Mouse (Mus musculus): ENCODE measurements around the gene Ceacam16. TPM values are rescaled to one million over a fixed set of nuclear protein-coding genes. Genes with fewer than 3 reads are reported as not detected.

Ceacam16 gene
- total RNA-seq (2021) (not detected), polyA plus RNA-seq (2012; rRNA removed) (0.52 and 0.55 TPM in 2 replicates)
- long read RNA-seq: 0 reads

- no peak for DNase-seq
These were observed at the start of gene Ceacam16 for GRCm38 (mm10) chr7:19861199-19861598. Gene Ceacam16 (minus strand): TSS chr7:19861299.

- DNase-seq: peak; percentile 81
These were observed 49.6 kb upstream of the Ceacam16 start for GRCm38 (mm10) chr7:19910421-19911291.

GRCm38 (mm10) chr7:19889881-19890280 lies 28.8 kb upstream of the Ceacam16 start:
- peak; percentile 55 for DNase-seq

- DNase-seq: no peak
These were observed 26.8 kb upstream of the Ceacam16 start, which contains the start of gene Ceacam19 for GRCm38 (mm10) chr7:19887849-19888248. Gene Ceacam19 (minus strand): TSS chr7:19887965.

- DNase-seq: no peak
These were observed 19.7 kb upstream of the Ceacam16 start for GRCm38 (mm10) chr7:19880754-19881153.

DNA sequence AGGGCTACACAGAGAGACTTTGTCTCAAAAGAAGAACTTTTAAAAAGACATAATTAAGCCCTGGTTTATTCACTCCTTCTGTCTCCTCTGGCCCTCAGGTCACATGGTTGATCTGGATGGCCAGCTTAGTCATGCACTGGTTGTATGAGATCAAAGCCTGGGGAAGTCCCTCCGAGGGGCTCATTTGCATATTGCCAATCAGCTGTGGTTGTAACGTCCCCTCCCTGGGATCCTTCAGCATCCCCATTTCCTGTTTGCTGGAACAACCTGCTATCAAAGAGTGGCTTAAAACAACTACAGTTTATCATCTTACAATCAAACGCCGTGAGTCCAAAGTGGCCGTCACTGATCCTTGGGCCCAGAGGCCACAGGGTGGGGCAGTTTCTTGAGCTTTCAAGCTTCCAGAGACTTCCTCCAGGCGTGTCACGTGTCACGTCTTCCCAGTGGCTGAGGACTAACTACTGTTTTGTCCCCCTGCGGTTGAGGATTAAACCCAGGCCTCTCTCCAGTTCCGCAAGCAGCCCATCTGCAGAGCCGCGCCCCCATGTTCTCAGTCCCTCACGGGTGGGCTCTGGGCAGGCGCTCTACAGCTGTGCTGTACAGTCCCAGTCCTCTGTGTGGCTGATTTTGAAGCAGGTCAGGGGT lies 15.8 kb upstream of the Ceacam16 start:
- DNase-seq: no peak

DNA sequence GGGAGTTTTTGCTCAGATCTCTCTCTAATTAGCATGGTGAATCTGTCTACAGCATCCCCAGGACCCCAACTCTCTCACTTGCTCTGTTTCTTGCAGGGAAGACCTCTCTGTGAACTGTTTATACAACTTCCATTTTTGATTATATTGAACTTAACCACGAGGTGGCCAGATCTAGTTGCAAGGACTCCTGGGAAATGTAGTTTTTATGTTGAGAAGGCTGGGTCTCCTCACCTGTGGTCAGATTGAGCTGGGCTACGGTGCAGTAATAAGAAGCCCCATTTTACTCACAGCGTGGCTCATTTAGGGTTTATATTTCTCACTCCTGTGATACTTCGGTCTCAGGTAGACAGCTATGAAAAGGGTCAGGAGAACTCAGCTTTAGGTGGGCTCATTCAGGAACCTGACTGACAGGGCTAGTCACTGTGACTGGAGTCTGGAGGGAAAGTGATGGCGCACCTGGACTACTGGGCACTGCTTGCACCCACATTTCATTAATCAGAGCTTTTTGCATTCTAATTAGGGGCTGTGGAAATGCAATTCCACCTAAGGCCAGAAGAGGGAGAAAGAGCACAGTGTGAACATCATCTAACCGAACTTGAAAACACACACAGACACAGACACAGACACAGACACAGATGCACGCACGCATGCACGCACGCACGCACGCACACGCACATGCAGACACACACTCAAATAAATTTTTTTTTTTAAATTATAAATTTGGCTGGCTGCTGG lies 15.0 kb upstream of the Ceacam16 start:
- DNase-seq: no peak

GRCm38 (mm10) chr7:19871943-19872601 lies 11.0 kb upstream of the Ceacam16 start:
- peak; percentile 54 for DNase-seq

GRCm38 (mm10) chr7:19871137-19871621 lies 10.1 kb upstream of the Ceacam16 start:
- peak; percentile 55 for DNase-seq

GRCm38 (mm10) chr7:19867751-19868399 lies 6.8 kb upstream of the Ceacam16 start:
- DNase-seq: no peak

GRCm38 (mm10) chr7:19866490-19866889 lies 5.4 kb upstream of the Ceacam16 start:
- peak; percentile 75 for DNase-seq

- DNase-seq: no peak
These were observed 4.3 kb upstream of the Ceacam16 start for GRCm38 (mm10) chr7:19865246-19866036.

DNA sequence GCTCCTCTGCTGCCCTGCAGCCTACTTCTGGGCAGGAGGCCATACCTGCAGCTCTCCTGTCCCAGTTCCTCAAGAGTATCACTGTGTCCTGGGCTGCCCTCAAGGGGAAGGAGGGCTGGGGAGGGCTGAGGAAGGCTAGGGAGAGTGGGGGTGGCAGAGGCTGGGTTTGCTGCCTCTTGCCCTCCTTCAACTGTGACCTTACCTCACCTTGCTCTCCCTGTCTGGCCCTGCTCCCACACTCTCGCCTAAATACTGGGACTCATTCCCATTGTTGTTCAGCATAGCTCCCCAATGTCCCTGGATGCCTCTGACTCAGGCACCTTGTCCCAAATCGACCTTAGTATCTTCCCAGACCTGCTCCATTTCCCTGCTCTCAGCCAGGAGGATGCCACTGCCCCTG lies 3.1 kb upstream of the Ceacam16 start:
- peak; percentile 71 for DNase-seq

- DNase-seq: no peak
These were observed 1.4 kb downstream of the Ceacam16 start for GRCm38 (mm10) chr7:19859740-19860139.

GRCm38 (mm10) chr7:19856283-19856682 lies 4.8 kb downstream of the Ceacam16 start:
- no peak for DNase-seq

- DNase-seq: no peak
These were observed 5.4 kb downstream of the Ceacam16 start for GRCm38 (mm10) chr7:19855663-19856062.

- no peak for DNase-seq
These were observed 7.6 kb downstream of the Ceacam16 start for GRCm38 (mm10) chr7:19853526-19853925.

- DNase-seq: no peak
These were observed 9.1 kb downstream of the Ceacam16 start, which contains the start of gene Gm19345 for GRCm38 (mm10) chr7:19851858-19852570. Gene Gm19345 (plus strand): TSS chr7:19852003.

DNA sequence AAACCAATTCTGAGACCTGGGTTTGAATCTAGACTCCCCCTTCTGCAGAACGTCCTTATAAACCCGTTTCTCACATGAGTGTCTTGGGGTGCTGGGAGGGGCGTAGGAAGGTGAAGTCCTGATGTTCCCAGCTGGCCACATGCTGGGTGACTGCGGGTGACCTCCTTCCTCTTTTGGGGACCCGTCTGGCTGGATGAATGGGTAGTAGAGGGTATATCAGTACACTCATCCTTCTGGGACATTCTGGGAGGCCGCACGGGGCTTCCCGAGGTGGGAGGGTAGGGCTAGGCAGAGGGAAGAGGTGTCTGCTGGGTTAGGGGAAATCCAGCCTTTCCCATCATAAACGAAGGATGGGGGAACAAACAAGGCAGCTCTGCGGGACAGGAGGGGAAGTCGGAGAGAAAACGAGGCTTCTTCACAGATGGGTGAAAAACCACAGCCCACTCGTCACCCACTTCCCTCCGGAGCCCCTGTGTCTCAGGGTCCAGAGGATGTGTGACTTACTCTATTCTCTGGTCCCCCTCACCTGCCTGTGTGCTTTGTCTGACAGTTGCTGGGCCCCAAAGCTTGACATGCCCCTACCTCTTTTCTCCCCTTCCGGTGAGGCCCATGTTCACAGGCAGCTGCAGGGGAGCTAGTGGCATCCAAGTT lies 16.5 kb downstream of the Ceacam16 start:
- no peak for DNase-seq
